Mouse (Mus musculus) heart, adult 11 months (tissue): ENCODE results near the gene Fcrl5.

ENCODE experiments used
- DNase-seq: peaks from one replicate; pipeline ENCODE4 v3.0.0; 2022

The Fcrl5 gene

GRCm38 (mm10) chr3:87500088-87501055, 64.8 kb downstream of the Fcrl5 start:
- peak; percentile 96 for DNase-seq

- peak; percentile 86 for DNase-seq
These were observed 65.6 kb downstream of the Fcrl5 start for GRCm38 (mm10) chr3:87501151-87501550.

GRCm38 (mm10) chr3:87502771-87503170, 67.2 kb downstream of the Fcrl5 start:
- peak; percentile 74 for DNase-seq

GRCm38 (mm10) chr3:87504330-87504729, 68.8 kb downstream of the Fcrl5 start:
- peak; percentile 75 for DNase-seq

- DNase-seq: peak; percentile 78
These were observed 69.3 kb downstream of the Fcrl5 start for GRCm38 (mm10) chr3:87504749-87505425.

GRCm38 (mm10) chr3:87506456-87507416, 71.2 kb downstream of the Fcrl5 start:
- peak; percentile 74 for DNase-seq

- peak; percentile 97 for DNase-seq
These were observed 72.8 kb downstream of the Fcrl5 start for GRCm38 (mm10) chr3:87508205-87508901.

GRCm38 (mm10) chr3:87509061-87509460, 73.5 kb downstream of the Fcrl5 start:
- DNase-seq: peak; percentile 99

GRCm38 (mm10) chr3:87510832-87511231, 75.3 kb downstream of the Fcrl5 start:
- DNase-seq: no peak

- DNase-seq: peak; percentile 88
These were observed 76.6 kb downstream of the Fcrl5 start for GRCm38 (mm10) chr3:87511971-87512765.

- DNase-seq: peak; percentile 96
These were observed 80.1 kb downstream of the Fcrl5 start for GRCm38 (mm10) chr3:87515567-87516081.

- DNase-seq: no peak
These were observed 82.9 kb downstream of the Fcrl5 start for GRCm38 (mm10) chr3:87518425-87518824.

- DNase-seq: peak; percentile 95
These were observed 85.6 kb downstream of the Fcrl5 start for GRCm38 (mm10) chr3:87521126-87521525.

GRCm38 (mm10) chr3:87521833-87522232, 86.3 kb downstream of the Fcrl5 start:
- DNase-seq: no peak

GRCm38 (mm10) chr3:87523701-87524100, 88.1 kb downstream of the Fcrl5 start:
- DNase-seq: no peak

- DNase-seq: peak; percentile 99
These were observed 89.7 kb downstream of the Fcrl5 start, which contains the start of gene Etv3 for GRCm38 (mm10) chr3:87525043-87525836. Etv3 (plus strand) TSS chr3:87525407.

- DNase-seq: no peak
These were observed 90.4 kb downstream of the Fcrl5 start for GRCm38 (mm10) chr3:87525837-87526570.

- peak; percentile 83 for DNase-seq
These were observed 91.6 kb downstream of the Fcrl5 start for GRCm38 (mm10) chr3:87527139-87527538.

GRCm38 (mm10) chr3:87528021-87528420, 92.4 kb downstream of the Fcrl5 start:
- no peak for DNase-seq
